21 mouse cellular contexts compared by ENCODE assay signal in the genomic region with DNA sequence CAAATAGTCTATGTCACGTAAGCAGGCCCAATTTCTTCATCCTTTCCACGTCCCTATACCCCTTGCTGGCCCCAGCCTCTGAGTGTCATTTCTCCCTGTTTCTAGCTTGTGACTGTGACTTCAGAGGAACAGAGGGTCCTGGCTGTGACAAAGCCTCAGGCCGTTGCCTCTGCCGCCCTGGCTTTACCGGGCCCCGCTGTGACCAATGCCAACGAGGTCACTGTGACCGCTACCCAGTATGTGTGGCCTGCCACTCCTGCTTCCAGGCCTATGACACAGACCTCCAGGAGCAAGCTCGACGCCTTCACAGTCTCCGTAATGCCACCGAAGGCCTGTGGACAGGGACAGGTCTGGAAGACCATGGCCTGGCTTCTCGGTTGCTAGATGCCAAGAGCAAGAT. TPM values are rescaled to one million over a fixed set of nuclear protein-coding genes. Genes with fewer than 3 reads are reported as not detected.
"Had no signal": no experiment of that assay in that cellular context is flagged by ENCODE, and none has a peak within 500 bp of the region (broad histone marks: within the 10 kb centered on the region; RNA-seq: fewer than 3 reads in every experiment).

No protein-coding gene starts in this region.

- H3K36me3 ChIP-seq: limb, embryonic 12.5 days; limb, embryonic 15.5 days; midbrain, embryonic 12.5 days; midbrain, embryonic 15.5 days; neural tube, embryonic 12.5 days; neural tube, embryonic 15.5 days; stomach, embryonic 15.5 days had no signal

- H3K9me3 ChIP-seq: limb, embryonic 12.5 days; limb, embryonic 15.5 days; midbrain, embryonic 12.5 days; midbrain, embryonic 15.5 days; neural tube, embryonic 12.5 days; neural tube, embryonic 15.5 days; stomach, embryonic 15.5 days had no signal

- H3K4me3 ChIP-seq: limb, embryonic 12.5 days; limb, embryonic 15.5 days; midbrain, embryonic 12.5 days; midbrain, embryonic 15.5 days; neural tube, embryonic 12.5 days; neural tube, embryonic 15.5 days; stomach, embryonic 15.5 days had no signal

- H3K27ac ChIP-seq: limb, embryonic 12.5 days; limb, embryonic 15.5 days; liver, embryonic 14.5 days; macrophage; midbrain, embryonic 12.5 days; midbrain, embryonic 15.5 days; neural tube, embryonic 12.5 days; neural tube, embryonic 15.5 days; stomach, embryonic 15.5 days had no signal

- H3K4me2 ChIP-seq: limb, embryonic 12.5 days; limb, embryonic 15.5 days; liver, embryonic 11.5 days; lung, embryonic 14.5 days; midbrain, embryonic 12.5 days; midbrain, embryonic 15.5 days; neural tube, embryonic 12.5 days; neural tube, embryonic 15.5 days; stomach, embryonic 15.5 days had no signal

- DNase-seq: kidney, postnatal 14 days; kidney, postnatal 4 days; left cerebral cortex, postnatal 4 days; liver, postnatal 0 days; lung, embryonic 14.5 days; retina, postnatal 1 day; right cerebral cortex, postnatal 25 days; spleen, adult 18-20 months; thymus, postnatal 25 days had no signal

- ATAC-seq: liver, postnatal 0 days; lung, postnatal 0 days; midbrain, embryonic 15.5 days had no signal

- H3K27me3 ChIP-seq: limb, embryonic 12.5 days; midbrain, embryonic 15.5 days; neural tube, embryonic 12.5 days; neural tube, embryonic 15.5 days; stomach, embryonic 15.5 days had no signal

- H3K9ac ChIP-seq: limb, embryonic 12.5 days; limb, embryonic 15.5 days; liver, embryonic 14.5 days; liver, postnatal 0 days; lung, embryonic 14.5 days; midbrain, embryonic 12.5 days; midbrain, embryonic 15.5 days; neural tube, embryonic 12.5 days; neural tube, embryonic 15.5 days; stomach, embryonic 15.5 days had no signal

RNA-seq across cellular contexts. Expression of gene Camk1g, which starts 38.1 kb away (rescaled TPM):
- total RNA-seq: megakaryocyte, adult 5-6 weeks had no signal
- polyA plus RNA-seq: macrophage had no signal
